Mouse (Mus musculus) adrenal gland, adult 8-10 months (tissue): Measurements from ENCODE around the gene Gm21518. TPM values are rescaled to one million over a fixed set of nuclear protein-coding genes. Genes with fewer than 3 reads are reported as not detected.
"Not testable (repeated sequence)": the region's sequence is repeated elsewhere in the genome, so short reads cannot be mapped to it uniquely, and the experiment has no call there.

Experiments used
- DNase-seq: peaks from one replicate; pipeline ENCODE4 v3.0.0; 2022
- total RNA-seq, 4 experiments: library from RNA; stranded (reverse); gene quantifications; 2 replicates each; pipeline ENCODE4 v1.2.4; 2022

Gm21518 gene
- not detected for total RNA-seq

GRCm38 (mm10) chrY:62190566-62190965, at the start of gene Gm21518:
TSS of gene Gm21518 (plus strand) at chrY:62190866.
- DNase-seq: not testable (repeated sequence)
